Mouse (Mus musculus) cerebellum, postnatal 4 days (tissue): ENCODE measurements around the gene Ipo7.
"Not testable (repeated sequence)": the region's sequence is repeated elsewhere in the genome, so short reads cannot be mapped to it uniquely, and the experiment has no call there.

Experiments
- DNase-seq, 2 experiments: peaks; one replicate each; pipeline ENCODE4 v3.0.0; 2022; ENCODE audit warnings: low spot score in 2 of 2, mixed read lengths in 1 of 2

Ipo7 gene

DNA sequence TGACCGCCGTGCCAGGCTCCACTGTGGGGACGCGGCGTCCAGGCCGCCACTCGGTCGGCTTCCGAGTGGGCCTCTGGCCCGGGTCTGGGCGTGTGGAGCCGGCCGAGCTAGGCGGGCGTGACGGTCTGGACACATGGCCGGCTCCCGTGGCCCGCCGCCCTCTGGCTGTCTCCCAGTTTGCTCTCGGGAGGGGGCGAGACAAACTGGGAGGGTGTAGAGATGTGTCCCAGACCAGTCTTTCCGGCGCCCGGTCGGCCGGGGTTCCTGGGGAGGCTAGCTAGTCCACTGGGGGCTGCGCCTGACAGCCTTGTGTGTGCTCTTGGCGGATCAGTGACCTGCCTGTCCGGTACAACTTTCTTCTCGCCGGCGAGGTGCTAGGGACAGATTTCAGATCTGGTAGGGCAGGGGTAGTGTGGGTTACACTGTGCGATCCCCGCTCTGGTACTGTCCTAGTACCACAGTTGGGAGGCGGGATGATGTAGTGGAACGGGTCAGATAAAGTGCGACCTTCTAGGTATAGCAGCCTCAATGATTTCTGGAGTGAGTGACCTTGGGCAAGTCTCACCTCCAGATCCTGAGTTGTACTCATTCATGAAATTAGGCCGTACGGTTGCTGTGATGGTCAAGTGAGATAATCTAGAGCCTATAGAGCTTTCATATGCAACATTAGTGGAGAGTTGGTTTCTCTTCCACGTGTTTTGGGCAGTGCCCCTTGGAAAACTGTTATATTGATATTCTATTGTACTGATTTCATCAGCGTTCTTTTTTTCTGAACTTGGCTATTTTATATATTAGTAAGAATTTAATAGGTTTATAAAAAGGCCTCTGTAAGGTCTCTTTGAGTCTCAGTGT, 783 bp downstream of the Ipo7 start:
- peak in 1 of 2 experiments; percentile 56 for DNase-seq

DNA sequence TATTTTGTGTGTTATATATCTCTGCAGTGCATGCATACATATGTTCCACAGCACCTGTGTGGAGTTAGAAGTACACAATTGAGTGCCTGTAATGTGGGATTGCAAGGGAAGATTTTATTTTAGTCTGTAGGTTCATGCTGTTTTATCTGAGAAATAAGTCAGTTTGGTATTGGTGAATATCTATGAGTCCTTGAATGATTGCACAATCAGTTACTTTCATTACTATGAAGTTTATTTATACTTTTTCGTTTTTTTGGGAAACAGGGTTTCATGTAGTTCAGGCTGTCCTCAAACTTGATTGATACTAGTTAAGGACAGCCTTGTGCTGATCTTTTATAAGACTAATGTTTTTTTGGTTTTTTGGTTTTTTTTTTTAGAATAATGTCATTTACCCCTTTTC, 5.5 kb downstream of the Ipo7 start:
- no peak for DNase-seq

DNA sequence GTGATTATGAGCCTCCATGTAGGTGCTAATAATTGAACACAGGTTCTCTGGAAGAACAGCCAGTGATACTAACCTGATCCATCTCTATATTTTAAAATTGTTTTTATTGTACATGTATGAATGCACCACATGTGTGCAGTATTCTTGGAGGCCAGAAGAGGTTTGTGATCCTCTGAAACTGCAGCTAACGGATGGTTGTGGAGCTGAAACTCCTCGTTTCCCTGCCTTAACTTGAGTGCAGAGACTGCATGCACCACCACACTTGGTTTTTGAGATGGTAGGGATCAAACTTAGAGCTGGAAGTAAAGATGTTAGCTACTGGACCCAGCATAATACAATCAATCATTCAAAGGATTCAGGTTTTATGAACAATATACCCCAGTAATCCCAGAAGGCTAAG, 8.5 kb downstream of the Ipo7 start:
- no peak for DNase-seq

DNA sequence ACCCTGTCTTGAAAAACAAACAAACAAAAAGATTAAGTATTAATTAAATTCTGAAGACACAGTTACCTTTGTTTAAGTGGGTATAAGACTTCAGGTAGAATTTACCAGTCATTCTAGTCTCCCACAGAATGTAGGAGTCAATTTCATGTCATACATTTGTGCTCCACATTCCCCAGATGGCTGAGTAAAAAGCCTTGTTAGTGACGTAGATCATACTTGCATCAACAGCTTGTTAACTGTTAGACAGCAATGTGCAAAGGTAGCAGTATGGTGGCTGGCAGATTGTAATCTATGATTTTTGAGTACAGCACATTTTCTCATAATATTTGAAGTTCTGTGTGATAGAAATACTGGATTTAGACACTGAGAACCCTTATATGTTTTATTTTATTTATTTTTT, 10.8 kb downstream of the Ipo7 start:
- DNase-seq = no peak

DNA sequence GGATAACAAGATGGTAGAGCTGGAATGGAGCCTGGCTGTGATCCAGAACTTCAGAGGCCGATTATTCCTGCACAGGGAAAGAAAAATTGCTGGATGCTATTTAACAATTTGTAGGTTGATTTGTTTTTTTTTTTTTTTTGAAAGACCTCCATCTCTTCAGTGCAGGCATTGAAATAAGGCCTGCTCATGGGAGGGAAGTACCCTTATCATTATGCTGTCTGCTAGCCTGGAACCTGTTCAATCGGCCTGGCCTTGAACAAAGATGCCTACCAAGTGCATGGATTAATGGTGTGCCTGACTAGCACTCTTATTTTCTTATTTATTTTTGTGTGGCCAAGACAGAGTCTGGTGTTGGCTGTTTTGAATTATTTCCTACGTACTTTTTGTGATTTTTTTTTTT, 12.3 kb downstream of the Ipo7 start:
- DNase-seq = no peak

DNA sequence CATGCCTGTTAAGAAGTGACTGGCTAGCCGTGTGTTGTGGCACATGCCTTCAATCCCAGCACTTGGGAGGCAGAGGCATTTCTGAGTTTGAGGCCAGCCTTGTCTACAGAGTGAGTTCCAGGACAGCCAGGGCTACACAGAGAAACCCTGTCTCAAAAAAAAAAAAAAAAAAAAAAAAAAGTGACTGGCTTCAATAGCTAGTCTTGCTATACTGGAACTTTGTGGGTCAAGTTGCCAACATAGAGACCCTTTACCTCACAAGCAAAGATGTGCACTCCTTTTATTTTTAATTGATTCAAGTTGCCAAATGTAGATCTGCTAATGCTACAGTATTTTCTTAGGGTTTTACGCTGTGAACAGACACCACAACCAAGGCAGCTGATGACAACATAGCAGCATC, 39.6 kb downstream of the Ipo7 start:
- DNase-seq = not testable (repeated sequence)

DNA sequence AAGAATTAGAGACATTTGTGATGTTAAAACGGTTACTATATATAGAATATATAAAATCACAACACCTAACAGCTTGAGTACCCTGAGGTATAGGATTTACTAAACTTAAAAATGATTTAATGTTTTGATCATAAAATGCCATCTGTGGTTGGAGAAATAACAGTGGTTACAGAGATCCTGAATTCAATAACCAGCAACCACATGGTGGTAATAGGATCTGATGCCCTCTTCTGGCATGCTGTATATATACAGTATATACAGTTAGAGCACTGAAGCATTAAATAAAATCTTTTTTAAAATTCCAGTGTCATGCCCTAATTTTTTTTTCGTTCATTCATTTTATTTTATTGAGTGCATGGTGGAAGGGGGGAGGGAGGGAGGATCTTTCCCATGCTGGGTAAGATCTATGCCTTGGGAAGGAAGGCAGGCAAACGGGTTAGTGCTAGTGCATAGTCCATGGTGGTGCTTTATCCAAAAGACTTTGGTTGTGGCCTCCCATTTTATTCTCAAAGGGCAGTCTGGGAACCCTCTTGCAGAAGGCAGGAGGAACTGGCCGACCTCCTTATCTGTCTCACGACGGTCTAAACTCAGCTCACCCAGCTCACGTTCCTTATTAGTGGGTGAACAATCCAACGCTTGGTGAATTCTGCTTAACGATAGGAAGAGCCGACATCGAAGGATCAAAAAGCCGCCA, 41.2 kb downstream of the Ipo7 start:
- DNase-seq = peak in 1 of 2 experiments; percentile 11

DNA sequence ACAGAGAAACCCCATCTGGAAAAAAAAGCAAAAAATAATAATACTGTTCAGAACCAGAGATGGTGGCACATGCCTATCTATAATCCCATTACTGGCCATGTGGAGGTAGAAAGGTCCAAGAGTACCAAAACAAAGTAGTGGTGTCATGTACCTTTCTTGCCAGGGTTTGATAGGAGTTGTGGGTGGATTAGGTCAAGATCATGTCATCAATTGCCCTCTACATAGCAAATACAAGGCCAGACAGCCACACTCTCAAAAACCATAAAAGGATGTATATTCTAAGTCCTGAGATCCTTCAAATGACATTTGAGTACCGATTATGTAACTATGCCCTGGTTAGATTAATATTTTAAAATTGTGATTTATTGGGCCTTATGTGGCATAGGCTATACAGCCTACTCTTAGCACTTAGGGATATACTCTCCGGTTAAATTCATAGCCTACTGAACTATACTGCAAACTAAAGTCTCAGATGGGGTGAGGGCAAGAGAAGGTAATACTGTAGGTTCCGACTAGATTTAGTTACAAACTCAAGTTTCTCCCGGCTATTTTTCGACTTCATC, 42.1 kb downstream of the Ipo7 start:
- no peak for DNase-seq

DNA sequence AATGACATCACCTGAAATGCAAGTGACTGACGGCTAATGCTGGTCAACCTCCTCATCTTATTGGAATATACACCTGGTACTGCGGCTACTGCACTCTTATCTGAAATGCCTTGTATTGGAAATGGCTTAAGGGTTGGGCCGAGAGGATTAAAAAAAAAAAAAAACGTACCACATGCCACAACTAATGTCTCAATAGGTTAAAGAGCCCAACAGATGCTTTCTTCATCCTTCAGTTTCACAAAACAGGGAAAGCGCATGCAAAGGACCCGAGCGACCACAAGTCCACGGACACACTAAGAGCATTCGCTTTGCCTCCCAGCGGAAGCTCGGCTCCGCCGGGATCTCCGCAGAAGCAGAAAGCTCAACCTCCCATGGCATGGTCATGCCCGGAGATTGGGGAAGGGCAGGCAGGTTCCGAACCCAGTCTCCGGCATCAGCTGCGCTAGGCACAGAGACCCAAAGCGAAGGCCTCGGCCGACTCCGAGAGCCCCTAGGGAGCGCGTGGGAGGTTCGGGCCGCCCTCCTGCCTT, 42.7 kb downstream of the Ipo7 start:
- DNase-seq = peak in 1 of 2 experiments; percentile 31

DNA sequence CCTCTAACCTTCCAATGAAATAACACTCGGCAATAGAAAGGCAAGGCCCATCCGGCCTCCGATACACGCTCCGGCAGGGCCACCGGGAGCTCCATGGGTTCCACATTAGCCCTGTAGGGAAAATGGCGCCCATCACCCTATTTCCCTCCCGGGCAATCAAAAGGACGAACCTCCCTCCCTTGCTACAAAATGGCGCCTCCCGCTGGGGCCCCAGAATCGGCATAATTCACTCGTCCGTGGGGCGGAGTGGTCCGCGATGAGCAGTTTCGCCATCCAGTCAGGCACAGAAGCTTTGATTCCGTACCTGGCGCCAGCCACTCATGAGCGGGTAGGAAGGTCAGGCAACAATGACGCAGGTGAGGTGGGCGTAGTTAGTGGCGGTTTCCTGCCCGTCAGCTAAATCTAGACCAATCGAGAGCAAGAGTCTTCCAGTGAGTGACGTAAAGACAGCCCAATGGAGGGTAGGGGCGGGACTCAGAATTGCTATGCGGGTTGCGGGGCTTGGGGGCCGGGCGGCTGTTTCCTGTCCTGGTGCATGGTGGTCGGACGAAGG, 43.2 kb downstream of the Ipo7 start, which contains the start of gene Zfp143:
Zfp143 (plus strand) TSS at position 19 of the 553 bp plus-strand sequence.
- peak; percentile 100 for DNase-seq

DNA sequence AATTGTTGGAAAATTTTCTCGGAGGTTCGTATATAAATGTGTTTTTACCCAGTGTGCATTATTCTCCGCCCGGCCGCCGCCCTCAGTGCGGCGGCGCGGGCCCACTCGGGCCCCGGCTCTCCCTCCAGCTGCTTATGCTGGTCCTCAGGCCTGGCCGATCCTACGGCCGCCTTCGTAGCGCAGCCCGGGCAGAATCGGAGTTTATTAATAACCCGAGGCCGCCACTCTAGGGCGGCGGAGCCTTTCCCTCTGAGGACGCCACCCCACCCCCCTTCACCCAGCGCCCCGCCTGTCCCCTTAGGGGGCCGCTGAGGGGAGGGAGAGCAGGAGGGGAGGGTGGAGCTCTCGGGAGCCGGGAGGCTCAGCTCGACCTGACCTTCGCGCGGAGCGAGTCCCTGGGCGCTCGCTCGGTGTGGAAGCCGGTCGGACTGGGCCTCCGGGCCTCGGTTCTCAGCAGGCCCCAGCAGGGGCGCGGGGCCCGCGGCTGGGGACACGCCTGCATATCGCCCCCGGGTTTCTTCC, 43.7 kb downstream of the Ipo7 start:
- peak; percentile 41 to 77 for DNase-seq

DNA sequence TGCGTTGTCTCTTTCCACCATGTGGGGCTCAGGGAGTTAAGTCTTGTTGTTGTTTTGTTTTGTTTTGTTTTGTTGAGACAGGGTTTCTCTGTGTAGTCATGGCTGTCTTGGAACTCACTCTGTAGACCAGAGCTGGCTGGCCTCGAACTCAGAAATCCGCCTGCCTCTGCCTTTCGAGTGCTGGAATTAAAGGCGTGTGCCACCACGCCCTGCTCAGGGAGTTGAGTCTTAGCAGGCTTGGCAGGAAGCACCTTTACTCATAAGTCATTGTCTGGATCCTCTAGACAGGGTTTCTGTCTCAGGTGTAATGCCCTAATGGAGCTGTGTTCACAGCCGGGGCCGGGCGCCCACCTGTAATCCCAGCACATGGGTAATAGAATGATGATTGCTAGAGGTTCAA, 45.7 kb downstream of the Ipo7 start:
- DNase-seq = no peak

DNA sequence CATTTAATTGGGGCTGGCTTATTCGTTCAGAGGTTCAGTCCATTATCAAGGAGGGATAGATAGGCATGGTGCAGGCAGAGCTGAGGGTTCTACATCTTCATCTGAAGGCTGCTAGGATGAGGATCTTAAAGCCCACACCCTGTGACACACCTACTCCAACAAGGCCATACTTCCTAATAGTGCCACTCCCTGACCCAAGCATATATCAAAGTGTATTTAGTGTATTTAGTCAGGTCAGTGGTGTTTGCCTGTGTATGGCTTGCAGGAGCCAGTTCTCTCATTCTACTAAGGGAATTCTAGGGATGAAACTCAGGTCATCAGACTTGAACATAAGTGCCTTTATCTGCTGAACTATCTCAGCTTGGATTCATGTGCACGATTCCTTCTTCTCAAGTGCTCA, 51.0 kb downstream of the Ipo7 start:
- DNase-seq = no peak

DNA sequence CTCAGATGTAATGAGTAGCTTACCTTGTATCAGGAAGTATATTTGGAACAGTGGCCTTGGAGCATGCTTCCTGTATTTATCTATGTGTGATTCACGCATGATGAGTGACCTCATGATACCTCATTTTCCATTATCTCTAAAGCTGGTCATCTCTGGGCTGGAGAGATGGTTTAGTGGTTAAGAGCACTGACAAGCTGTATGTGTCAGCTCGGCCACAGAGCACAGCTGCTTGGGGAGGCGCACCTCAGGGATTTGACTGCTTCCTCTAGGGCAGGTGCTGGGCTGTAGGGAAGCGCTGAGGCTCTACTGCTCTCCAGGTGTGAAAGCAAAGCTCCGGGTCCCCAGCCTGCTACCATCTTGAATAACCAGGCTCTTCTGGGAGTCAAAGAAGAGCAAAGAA, 60.1 kb downstream of the Ipo7 start:
- DNase-seq = no peak

DNA sequence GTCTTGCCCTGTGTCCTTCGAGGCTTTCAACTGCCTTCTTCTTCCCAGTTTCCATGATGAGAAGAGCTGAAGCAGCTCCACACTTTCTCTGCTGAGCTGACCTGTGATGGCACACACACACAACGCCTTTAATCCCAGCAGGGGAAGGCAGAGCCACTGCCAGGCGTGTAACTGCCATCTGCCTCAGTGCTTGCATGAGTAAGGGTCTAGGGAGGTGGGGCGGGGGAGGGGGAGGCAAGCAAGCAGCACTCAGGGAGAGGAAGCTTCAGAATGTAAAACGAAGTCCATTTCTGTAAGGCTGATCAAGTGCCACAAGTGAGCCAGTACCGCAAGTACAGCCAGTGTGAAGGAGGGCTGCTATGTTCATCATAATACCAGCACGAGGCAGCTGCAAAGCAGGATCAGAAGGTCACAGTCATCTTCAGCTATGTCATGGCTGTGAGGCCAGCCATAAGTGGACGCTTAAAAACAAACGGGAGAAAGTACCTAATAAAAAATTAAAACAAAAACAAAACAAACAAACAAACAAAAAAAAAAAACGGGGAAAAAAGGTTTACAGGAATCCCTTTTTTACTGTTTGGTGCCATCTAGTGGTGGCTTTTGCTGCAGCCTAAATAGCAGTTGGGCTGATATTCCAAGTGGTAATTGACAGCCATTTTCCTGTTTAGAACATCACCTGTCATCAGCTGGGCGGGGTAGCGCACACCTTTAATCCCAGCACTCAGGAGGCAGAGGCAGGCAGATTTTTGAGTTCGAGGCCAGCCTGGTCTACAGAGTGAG, 65.5 kb downstream of the Ipo7 start:
- peak; percentile 35 to 62 for DNase-seq

DNA sequence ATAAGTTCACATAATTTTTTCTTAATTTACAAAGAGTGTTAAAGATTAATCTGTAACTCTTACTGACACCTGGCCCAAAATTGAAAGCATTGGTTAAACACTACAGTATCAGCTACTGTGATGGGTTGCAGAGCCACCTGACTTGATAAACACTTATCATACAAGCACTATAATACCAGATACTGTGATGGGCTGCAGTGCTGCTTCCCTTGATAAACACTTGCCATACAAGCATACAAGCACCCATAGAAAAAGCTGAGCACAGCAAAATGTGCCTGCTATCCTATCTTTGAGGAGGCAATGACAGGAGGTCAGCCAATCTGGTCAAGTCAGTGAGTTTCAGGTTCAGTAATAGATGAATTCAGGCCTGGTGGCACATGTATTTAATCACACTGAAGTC, 67.1 kb downstream of the Ipo7 start:
- no peak for DNase-seq

DNA sequence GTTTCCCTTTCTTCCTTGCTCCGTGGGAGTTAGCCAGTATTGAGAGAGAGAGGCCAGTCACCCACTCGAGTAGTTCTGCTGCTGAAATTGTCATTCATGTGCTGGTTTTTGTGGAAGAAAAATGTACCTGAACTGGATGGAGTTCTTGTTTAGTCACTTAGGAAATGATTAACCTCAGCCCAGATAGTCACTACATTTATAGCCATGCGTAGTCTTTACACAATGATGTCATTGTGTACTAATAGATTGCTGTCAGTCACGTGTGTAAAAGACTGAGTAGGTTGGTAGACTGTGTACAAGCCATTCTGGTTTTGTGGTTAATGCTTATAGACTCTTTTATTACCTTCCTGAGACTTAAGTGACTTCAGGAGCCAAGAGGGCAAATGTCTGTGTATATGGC, 69.8 kb downstream of the Ipo7 start:
- DNase-seq = no peak

DNA sequence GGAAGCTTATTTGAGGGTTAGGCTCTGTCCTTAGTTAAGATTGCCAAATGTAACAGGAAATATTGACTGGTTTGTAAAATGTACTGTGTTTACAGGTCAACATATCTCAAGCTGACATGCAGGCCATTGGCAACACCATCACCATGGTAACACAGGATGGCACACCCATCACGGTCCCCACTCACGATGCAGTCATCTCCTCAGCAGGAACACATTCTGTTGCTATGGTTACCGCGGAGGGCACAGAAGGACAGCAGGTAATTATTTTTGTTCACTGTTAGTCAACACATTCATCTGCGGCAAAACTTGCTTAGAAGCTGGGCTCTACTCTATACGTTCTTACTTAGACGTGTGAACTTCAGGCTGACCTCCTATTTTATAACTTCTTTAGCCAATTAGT, 73.6 kb downstream of the Ipo7 start:
- DNase-seq = no peak

DNA sequence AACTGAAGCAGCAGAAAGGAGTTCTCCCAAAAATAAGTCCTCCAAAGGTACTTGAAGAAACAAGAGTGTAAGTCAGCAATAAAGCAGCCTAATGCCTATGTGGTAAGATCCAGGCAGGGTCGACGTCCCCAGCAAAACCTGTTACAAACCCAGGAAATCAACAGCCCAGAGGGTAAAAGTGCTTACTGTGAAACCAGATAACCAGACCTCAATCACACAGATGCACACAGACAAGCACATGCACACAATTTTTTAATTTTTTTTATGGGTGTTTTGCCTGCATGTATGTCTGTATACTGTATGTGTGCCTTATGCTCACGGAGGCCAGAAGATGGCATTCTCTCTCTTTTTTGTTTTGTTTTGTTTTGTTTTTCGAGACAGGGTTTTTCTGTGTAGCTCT, 78.3 kb downstream of the Ipo7 start:
- no peak for DNase-seq

DNA sequence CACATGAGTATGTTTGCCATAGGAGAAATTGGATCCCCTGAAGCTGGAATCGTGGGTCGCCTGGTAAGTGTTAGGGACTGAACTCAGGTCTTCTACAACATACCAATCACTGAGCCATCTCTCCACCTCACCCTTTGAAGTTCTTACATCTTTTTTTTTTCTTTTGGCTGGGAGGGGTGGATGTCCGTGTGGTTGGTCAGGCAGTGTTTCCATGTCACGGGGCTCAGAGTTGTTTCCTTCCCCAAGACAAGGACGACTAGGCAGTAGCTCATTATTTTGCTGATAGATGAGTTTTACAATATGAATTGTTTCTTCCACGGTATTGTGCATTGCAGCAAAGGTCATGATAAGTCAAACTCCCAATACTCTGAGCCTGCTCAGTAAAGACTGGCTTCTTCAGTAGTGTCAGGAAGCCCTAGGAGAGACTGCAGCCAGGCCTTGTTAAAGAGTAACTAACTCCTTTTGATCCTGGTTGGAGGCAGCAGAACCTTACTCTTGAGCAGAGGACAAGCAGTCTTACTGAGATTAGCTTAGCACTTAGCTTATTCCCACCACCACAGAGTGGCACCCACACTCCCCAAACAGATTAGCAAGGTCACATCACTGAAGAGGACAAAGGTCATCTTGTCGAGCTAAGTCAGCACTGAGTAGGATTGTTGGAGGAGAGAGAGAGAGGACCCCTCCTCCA, 79.2 kb downstream of the Ipo7 start:
- no peak for DNase-seq

DNA sequence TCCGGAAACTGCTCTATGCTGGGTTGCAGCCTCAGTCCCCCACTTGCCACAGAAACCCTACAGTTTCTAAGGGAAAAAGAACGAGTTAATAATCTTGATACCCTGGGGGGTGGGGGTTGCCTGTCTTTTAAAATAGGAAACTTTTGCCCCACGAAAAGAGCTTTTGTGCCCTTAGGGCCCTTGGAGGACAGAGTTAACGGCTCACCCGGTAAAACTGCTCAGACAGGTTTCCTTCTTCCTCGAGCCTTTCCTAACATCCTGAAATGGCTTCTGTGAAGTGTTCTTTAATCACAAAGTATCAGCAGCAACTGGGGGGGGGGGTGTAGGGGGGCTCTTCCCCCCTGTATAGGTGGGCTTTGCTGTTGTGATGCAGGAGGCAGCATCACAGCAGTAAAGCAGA, 82.8 kb downstream of the Ipo7 start:
- no peak for DNase-seq
